Mouse (Mus musculus) CD8-positive naive resting alpha-beta T cell, adult 2 months (primary cell): Measurements from ENCODE around the gene D17H6S53E.

Experiments
- DNase-seq, 2 experiments: peaks; one replicate each; pipeline ENCODE4 v3.0.0; 2022; ENCODE audit warnings: low read depth in 2 of 2, low spot score in 2 of 2

D17H6S53E gene

GRCm38 (mm10) chr17:35158850-35159593 lies 32.8 kb downstream of the D17H6S53E start:
- DNase-seq, result no peak

GRCm38 (mm10) chr17:35159638-35160037 lies 33.5 kb downstream of the D17H6S53E start:
- DNase-seq, result no peak

- no peak for DNase-seq
These were observed 35.2 kb downstream of the D17H6S53E start for GRCm38 (mm10) chr17:35161421-35161820.

GRCm38 (mm10) chr17:35162121-35162520 lies 35.9 kb downstream of the D17H6S53E start:
- DNase-seq, result no peak

- DNase-seq, result no peak
These were observed 36.6 kb downstream of the D17H6S53E start for GRCm38 (mm10) chr17:35162730-35163129.

GRCm38 (mm10) chr17:35163326-35164081 lies 37.3 kb downstream of the D17H6S53E start:
- no peak for DNase-seq

GRCm38 (mm10) chr17:35164218-35164567 lies 38.0 kb downstream of the D17H6S53E start:
- no peak for DNase-seq

- DNase-seq, result peak; percentile 95
These were observed 38.6 kb downstream of the D17H6S53E start, which contains the start of gene Prrc2a for GRCm38 (mm10) chr17:35164568-35165450. Prrc2a (minus strand) TSS chr17:35164897.

GRCm38 (mm10) chr17:35165451-35166155 lies 39.4 kb downstream of the D17H6S53E start:
- DNase-seq, result no peak

GRCm38 (mm10) chr17:35166352-35167035 lies 40.3 kb downstream of the D17H6S53E start:
- peak; percentile 65 to 81 for DNase-seq

GRCm38 (mm10) chr17:35167794-35168193 lies 41.6 kb downstream of the D17H6S53E start:
- DNase-seq, result no peak

- DNase-seq, result peak; percentile 33 to 49
These were observed 42.5 kb downstream of the D17H6S53E start for GRCm38 (mm10) chr17:35168541-35169207.

- no peak for DNase-seq
These were observed 46.5 kb downstream of the D17H6S53E start for GRCm38 (mm10) chr17:35172445-35173234.

GRCm38 (mm10) chr17:35173329-35173728 lies 47.2 kb downstream of the D17H6S53E start:
- DNase-seq, result no peak

- DNase-seq, result no peak
These were observed 48.2 kb downstream of the D17H6S53E start for GRCm38 (mm10) chr17:35174201-35174977.

- no peak for DNase-seq
These were observed 49.2 kb downstream of the D17H6S53E start for GRCm38 (mm10) chr17:35175382-35175781.

GRCm38 (mm10) chr17:35175968-35176367 lies 49.8 kb downstream of the D17H6S53E start, which contains the start of gene Aif1:
Aif1 (minus strand) TSS chr17:35176068.
- no peak for DNase-seq
